Mouse (Mus musculus) ES-Bruce4 (cell line): Measurements from ENCODE around the gene Rcn3. TPM values are rescaled to one million over a fixed set of nuclear protein-coding genes. Genes with fewer than 3 reads are reported as not detected.
"Not testable (repeated sequence)": the region's sequence is repeated elsewhere in the genome, so short reads cannot be mapped to it uniquely, and the experiment has no call there.

Experiments
- H3K27ac ChIP-seq: 2 replicates; pipeline ENCODE4 v1.5.1; 2012; ENCODE audit warnings: low read length, inconsistent platforms; ENCODE audit not compliant: insufficient read depth
- H3K27me3 ChIP-seq: 2 replicates; pipeline ENCODE4 v1.6.1; 2012; ENCODE audit warnings: mild to moderate bottlenecking, low read length, inconsistent platforms; ENCODE audit not compliant: control insufficient read depth, poor library complexity, insufficient read depth, severe bottlenecking
- H3K36me3 ChIP-seq: 2 replicates; pipeline ENCODE4 v1.6.1; 2012; ENCODE audit warnings: inconsistent platforms, mild to moderate bottlenecking, low read length, moderate library complexity; ENCODE audit not compliant: control insufficient read depth, poor library complexity, insufficient read depth, severe bottlenecking
- H3K4me1 ChIP-seq: one replicate; pipeline ENCODE4 v1.8.1; 2011; ENCODE audit warnings: low read length; ENCODE audit not compliant: control insufficient read depth, insufficient read depth
- H3K4me3 ChIP-seq: 2 replicates; pipeline ENCODE4 v1.5.1; 2011; ENCODE audit warnings: low read depth, mild to moderate bottlenecking, low read length
- H3K9ac ChIP-seq: 2 replicates; pipeline ENCODE4 v1.6.1; 2012; ENCODE audit warnings: low read depth, mild to moderate bottlenecking, inconsistent platforms; ENCODE audit not compliant: poor library complexity, severe bottlenecking
- H3K9me3 ChIP-seq: replicated peaks from 2 replicates; pipeline ENCODE4 v1.6.1; 2012; ENCODE audit warnings: mild to moderate bottlenecking, low read length, inconsistent platforms; ENCODE audit not compliant: control insufficient read depth, poor library complexity, insufficient read depth, severe bottlenecking
- CTCF ChIP-seq: IDR thresholded peaks from one replicate; pipeline ENCODE4 v1.8.1; 2011; ENCODE audit warnings: low read depth, low read length
- EP300 ChIP-seq: IDR thresholded peaks from 2 replicates; pipeline ENCODE4 v1.6.1; 2011; ENCODE audit warnings: low read depth, low read length; ENCODE audit not compliant: insufficient read depth
- POLR2A ChIP-seq: IDR thresholded peaks from one replicate; pipeline ENCODE4 v1.8.1; 2011; ENCODE audit warnings: low read length; ENCODE audit not compliant: insufficient read depth
- polyA plus RNA-seq: library from polyadenylated mRNA; stranded (reverse); fragments of >200 nt; gene quantifications from 2 replicates; pipeline ENCODE4 v1.2.4, GENCODE M21; 2011; ENCODE audit warnings: low read depth; ENCODE audit not compliant: missing spikeins, insufficient read depth, insufficient read length

The Rcn3 gene
- polyA plus RNA-seq, 1 experiment, result 66.7 TPM

GRCm38 (mm10) chr7:45126147-45126843 lies 34.3 kb upstream of the Rcn3 start:
- H3K36me3 ChIP-seq, result peaks cover 55% of the 10 kb centered on the region
- H3K9ac ChIP-seq, result peak overlapping the region; percentile 99
- H3K27ac ChIP-seq, result peak overlapping the region; percentile 96
- H3K27me3 ChIP-seq, result no peaks in the 10 kb centered on the region
- peaks cover 2% of the 10 kb centered on the region for H3K4me1 ChIP-seq
- H3K4me3 ChIP-seq, result peak overlapping the region; percentile 96
- TF ChIP-seq EP300, result no peak
- no peak for TF ChIP-seq CTCF
- no peak for TF ChIP-seq POLR2A
- no peaks in the 10 kb centered on the region for H3K9me3 ChIP-seq

- peak overlapping the region; percentile 99 for H3K9ac ChIP-seq
- H3K27ac ChIP-seq, result peak overlapping the region; percentile 96
- H3K36me3 ChIP-seq, result peaks cover 61% of the 10 kb centered on the region
- H3K4me3 ChIP-seq, result peak overlapping the region; percentile 96
- H3K4me1 ChIP-seq, H3K9me3 ChIP-seq, H3K27me3 ChIP-seq: not testable (repeated sequence)
Observed at GRCm38 (mm10) chr7:45125649-45126048, 33.6 kb upstream of the Rcn3 start.

- Histone ChIP-seq H3K27ac (peak overlapping the region; percentile 96), H3K36me3 (peaks cover 66% of the 10 kb centered on the region), H3K4me3 (peak overlapping the region; percentile 96), H3K9ac (peak overlapping the region; percentile 99), H3K9me3 (no peaks in the 10 kb centered on the region), H3K4me1 (peaks cover 2% of the 10 kb centered on the region), H3K27me3 (no peaks in the 10 kb centered on the region)
- no peak for TF ChIP-seq EP300
- peak; percentile 42 for TF ChIP-seq POLR2A
Observed at GRCm38 (mm10) chr7:45125144-45125600, 33.2 kb upstream of the Rcn3 start.

GRCm38 (mm10) chr7:45124224-45125143 lies 32.5 kb upstream of the Rcn3 start, which contains the start of gene Rps11:
Gene Rps11 (minus strand): TSS chr7:45124439.
- peaks cover 70% of the 10 kb centered on the region for H3K36me3 ChIP-seq

GRCm38 (mm10) chr7:45123186-45123570 lies 31.2 kb upstream of the Rcn3 start:
- H3K9ac ChIP-seq, result peak overlapping the region; percentile 90
- H3K36me3 ChIP-seq, result peaks cover 69% of the 10 kb centered on the region
- peak overlapping the region; percentile 91 for H3K4me3 ChIP-seq
- H3K9me3 ChIP-seq, result no peaks in the 10 kb centered on the region
- H3K4me1 ChIP-seq, result peaks cover 2% of the 10 kb centered on the region
- TF ChIP-seq EP300 (no peak), POLR2A (no peak), CTCF (no peak)
- H3K27ac ChIP-seq, result peak overlapping the region; percentile 78
- H3K27me3 ChIP-seq, result no peaks in the 10 kb centered on the region

More at GRCm38 (mm10) chr7:45124224-45125143, 32.5 kb upstream of the Rcn3 start, which contains the start of gene Rps11:
- Histone ChIP-seq H3K9me3 (no peaks in the 10 kb centered on the region), H3K9ac (peak within 1 kb of the TSS; percentile 99), H3K27ac (peak within 1 kb of the TSS; percentile 96), H3K4me1 (peaks cover 2% of the 10 kb centered on the region), H3K4me3 (peak within 1 kb of the TSS; percentile 96), H3K27me3 (no peaks in the 10 kb centered on the region)
- TF ChIP-seq CTCF, result no peak
- TF ChIP-seq POLR2A, result peak; percentile 72
- 0 out of 2 replicates have a peak, but pooled peaks have one; percentile 54 for TF ChIP-seq EP300
